ENCODE assay signal across 8 mouse cellular contexts in genomic region chr5:73293458-73293827, GRCm38 (mm10). TPM values are rescaled to one million over a fixed set of nuclear protein-coding genes. Genes with fewer than 3 reads are reported as not detected.
DNase-seq lines count a peak whose midpoint lies in the region; ATAC-seq and TF ChIP-seq lines count a peak whose summit lies in the region.

No protein-coding gene starts in this region.

- H3K4me2 ChIP-seq in intestine, embryonic 14.5 days (ENCODE audit: low read length): peak overlapping the region; percentile 60
- H3K4me2 ChIP-seq in neural tube, embryonic 13.5 days: peak overlapping the region; percentile 80

- TF ChIP-seq POLR2A in liver, adult 2 months (IDR thresholded peaks at IDR 0.05; ENCODE audit: extremely low read depth, insufficient read depth, low read length): no peak

- no peak for ATAC-seq in intestine, embryonic 14.5 days (replicated peaks; ENCODE audit: low FRiP score, low TSS enrichment, low read depth)
- no peak for ATAC-seq in neural tube, embryonic 13.5 days (ENCODE audit: low read depth)

- no peaks in the 10 kb centered on the region for H3K9me3 ChIP-seq in embryonic facial prominence, embryonic 10.5 days
- no peaks in the 10 kb centered on the region for H3K9me3 ChIP-seq in intestine, embryonic 14.5 days (ENCODE audit: control insufficient read depth, low read length)
- no peaks in the 10 kb centered on the region for H3K9me3 ChIP-seq in neural tube, embryonic 13.5 days

- H3K36me3 ChIP-seq in liver, adult 2 months (ENCODE audit: control insufficient read depth, insufficient read depth, low read length): peaks cover 6% of the 10 kb centered on the region
- peaks cover 40% of the 10 kb centered on the region for H3K36me3 ChIP-seq in embryonic facial prominence, embryonic 10.5 days (replicated peaks)
- H3K36me3 ChIP-seq in intestine, embryonic 14.5 days (ENCODE audit: control insufficient read depth, insufficient read depth, low read length): peaks cover 36% of the 10 kb centered on the region
- H3K36me3 ChIP-seq in neural tube, embryonic 13.5 days: peaks cover 25% of the 10 kb centered on the region

- TF ChIP-seq CTCF in liver, adult 2 months (IDR thresholded peaks at IDR 0.05; ENCODE audit: low read depth, low read length): no peak

- peak overlapping the region; percentile 46; the same call in 1 of the 2 replicates for H3K9ac ChIP-seq in liver, adult 2 months (ENCODE audit: low read depth, low read length)
- H3K9ac ChIP-seq in intestine, embryonic 14.5 days (ENCODE audit: low read length): peak overlapping the region; percentile 96
- H3K9ac ChIP-seq in neural tube, embryonic 13.5 days: peak overlapping the region; percentile 90

- peak; percentile 34 for DNase-seq in liver, adult 2 months (ENCODE audit: extremely low read depth, low read depth, low spot score)
- no peak for DNase-seq in liver
- no peak for DNase-seq in embryonic facial prominence, embryonic 10.5 days (ENCODE audit: low spot score)
- no peak for DNase-seq in intestine, embryonic 14.5 days (ENCODE audit: low spot score)
- DNase-seq in layer of hippocampus, adult 9-10 months (ENCODE audit: low spot score): no peak
- no peak for DNase-seq in retina, postnatal 1 day
- DNase-seq in left cerebral cortex, adult 18-20 months (ENCODE audit: low spot score in 2 of 2): no peak

- H3K27ac ChIP-seq in liver, adult 2 months (replicated peaks; ENCODE audit: insufficient read depth, low read depth, low read length): no peak overlapping the region
- peak overlapping the region; percentile 96 for H3K27ac ChIP-seq in embryonic facial prominence, embryonic 10.5 days (replicated peaks)
- 0 out of 2 replicates have a peak overlapping the region, but pooled peaks have one; percentile 90 for H3K27ac ChIP-seq in intestine, embryonic 14.5 days (ENCODE audit: low read depth)
- peak overlapping the region; percentile 95; the same call in 1 of the 2 replicates for H3K27ac ChIP-seq in neural tube, embryonic 13.5 days (replicated peaks)

- no peaks in the 10 kb centered on the region for H3K27me3 ChIP-seq in liver, adult 2 months (ENCODE audit: control insufficient read depth, insufficient read depth, low read length)
- no peaks in the 10 kb centered on the region for H3K27me3 ChIP-seq in embryonic facial prominence, embryonic 10.5 days (replicated peaks; ENCODE audit: low read depth, poor library complexity, severe bottlenecking)
- H3K27me3 ChIP-seq in intestine, embryonic 14.5 days (replicated peaks; ENCODE audit: control insufficient read depth, insufficient read depth, low read length): no peaks in the 10 kb centered on the region
- H3K27me3 ChIP-seq in neural tube, embryonic 13.5 days: no peaks in the 10 kb centered on the region

- peak overlapping the region; percentile 98 for H3K4me3 ChIP-seq in liver, adult 2 months (ENCODE audit: insufficient read depth, low read depth, low read length)
- peak overlapping the region; percentile 98 for H3K4me3 ChIP-seq in embryonic facial prominence, embryonic 10.5 days
- peak overlapping the region; percentile 94 for H3K4me3 ChIP-seq in intestine, embryonic 14.5 days (ENCODE audit: low read depth, low read length)
- H3K4me3 ChIP-seq in neural tube, embryonic 13.5 days: peak overlapping the region; percentile 91

- WGBS in liver, adult 2 months: 2% methylated on average over 8 of the region's 8 CpGs
- WGBS in embryonic facial prominence, embryonic 10.5 days: 17% methylated on average over 8 of the region's 8 CpGs
- 9% methylated on average over 8 of the region's 8 CpGs for WGBS in intestine, embryonic 14.5 days
- 15% methylated on average over 8 of the region's 8 CpGs for WGBS in neural tube, embryonic 13.5 days

- H3K79me2 ChIP-seq in liver, adult 2 months (ENCODE audit: control insufficient read depth, insufficient read depth, low read length): peaks cover 8% of the 10 kb centered on the region; the same call in 1 of the 2 replicates

- H3K4me1 ChIP-seq in liver, adult 2 months (ENCODE audit: control insufficient read depth, insufficient read depth, low read length): peaks cover 3% of the 10 kb centered on the region; the same call in 1 of the 2 replicates
- H3K4me1 ChIP-seq in embryonic facial prominence, embryonic 10.5 days: peaks cover 19% of the 10 kb centered on the region
- H3K4me1 ChIP-seq in intestine, embryonic 14.5 days (replicated peaks; ENCODE audit: control insufficient read depth, insufficient read depth, low read length): 0 out of 2 replicates have a peak, but pooled peaks cover 4% of the 10 kb centered on the region
- H3K4me1 ChIP-seq in neural tube, embryonic 13.5 days (replicated peaks): peaks cover 24% of the 10 kb centered on the region

RNA-seq across cellular contexts. Expression of gene Ociad1, which starts 0.9 kb away (rescaled TPM):
- 57.6 and 68.1 TPM in 2 replicates for total RNA-seq in liver, adult 2 months (2014; rRNA removed)
- 49.1 and 50.3 TPM in 2 replicates for polyA plus RNA-seq in liver, adult 2 months (2012; rRNA removed)
- polyA plus RNA-seq in embryonic facial prominence, embryonic 10.5 days (2016; fragmentation: Nextera tagmentation; extraction: Ambion mirVana): 135 and 137 TPM in 2 replicates
- 148 and 164 TPM in 2 replicates for polyA plus RNA-seq in intestine, embryonic 14.5 days (2014; fragmentation: Nextera tagmentation; extraction: Ambion mirVana)
- 302 and 310 TPM in 2 replicates for polyA plus RNA-seq in neural tube, embryonic 13.5 days (2015; fragmentation: Nextera tagmentation; extraction: Ambion mirVana)
- 100 to 1,000 TPM; 465 to 497 TPM for total RNA-seq in left cerebral cortex, adult 18-20 months (2021)

RNA-seq across cellular contexts. Expression of gene Fryl, which starts 37.0 kb away (rescaled TPM):
- 18.7 and 23.4 TPM in 2 replicates for total RNA-seq in liver, adult 2 months (2014; rRNA removed)
- 9.5 and 10.1 TPM in 2 replicates for polyA plus RNA-seq in liver, adult 2 months (2012; rRNA removed)
- 24.3 and 25.1 TPM in 2 replicates for polyA plus RNA-seq in embryonic facial prominence, embryonic 10.5 days (2016; fragmentation: Nextera tagmentation; extraction: Ambion mirVana)
- 33.2 and 36.8 TPM in 2 replicates for polyA plus RNA-seq in intestine, embryonic 14.5 days (2014; fragmentation: Nextera tagmentation; extraction: Ambion mirVana)
- 41.5 and 45.4 TPM in 2 replicates for polyA plus RNA-seq in neural tube, embryonic 13.5 days (2015; fragmentation: Nextera tagmentation; extraction: Ambion mirVana)
- 10 to 100 TPM; 54.2 to 57.5 TPM for total RNA-seq in left cerebral cortex, adult 18-20 months (2021)

RNA-seq across cellular contexts. Expression of gene Ociad2, which starts 47.4 kb away (rescaled TPM):
- total RNA-seq in liver, adult 2 months (2014; rRNA removed): 8.4 and 10.3 TPM in 2 replicates
- 3.4 and 4.3 TPM in 2 replicates for polyA plus RNA-seq in liver, adult 2 months (2012; rRNA removed)
- polyA plus RNA-seq in embryonic facial prominence, embryonic 10.5 days (2016; fragmentation: Nextera tagmentation; extraction: Ambion mirVana): 7.1 and 9.4 TPM in 2 replicates
- polyA plus RNA-seq in intestine, embryonic 14.5 days (2014; fragmentation: Nextera tagmentation; extraction: Ambion mirVana): 117 and 131 TPM in 2 replicates
- 19.1 and 21.9 TPM in 2 replicates for polyA plus RNA-seq in neural tube, embryonic 13.5 days (2015; fragmentation: Nextera tagmentation; extraction: Ambion mirVana)
- 100 to 1,000 TPM; 113 to 133 TPM for total RNA-seq in left cerebral cortex, adult 18-20 months (2021)

Comparison
In these comparisons a context has a peak if more than half of its experiments do, and no peak if none do; other contexts are left out.
1. H3K9ac ChIP-seq: peak in every context shown above with its lines; median percentile 96 in intestine, embryonic 14.5 days; 90 in neural tube, embryonic 13.5 days; 46 in liver, adult 2 months.